Mouse (Mus musculus): ENCODE measurements around the gene Zfp101. TPM values are rescaled to one million over a fixed set of nuclear protein-coding genes. Genes with fewer than 3 reads are reported as not detected.

Zfp101 gene
- total RNA-seq (2021), result 10 to 100 TPM; 13.1 to 15.1 TPM
- long read RNA-seq, experiment 1, partial matches to known transcripts, result 0 of 3 reads
- long read RNA-seq, experiment 1, other reads (novel, unspliced or antisense), result 1 of 3 reads
- long read RNA-seq, experiment 2, partial matches to known transcripts, result 2 of 7 reads
- long read RNA-seq, experiment 2, other reads (novel, unspliced or antisense), result 2 of 7 reads

GRCm38 (mm10) chr17:33394182-33395034 lies at the start of gene Zfp101:
Gene Zfp101, minus strand, starts transcription at chr17:33394641.
- DNase-seq (ENCODE audit: extremely low spot score in 1 of 2, low spot score in 2 of 2), result peak; percentile 81 to 89
- TF ChIP-seq CTCF (IDR thresholded peaks at IDR 0.05), result no peak; the same call in 1 of the 2 replicates
- Histone ChIP-seq H3K27ac (peak within 1 kb of the TSS; percentile 89), H3K4me3 (peak within 1 kb of the TSS; percentile 55)
- intact Hi-C loops (cut with DNase I), result loop anchor here (1.0 to 10.0 kb wide), 3 partner anchors 36 to 500 kb away; partner anchors contain the start of genes Kifc1, Zfp563 and Zfp81

- no peak for DNase-seq (ENCODE audit: extremely low spot score in 1 of 2, low spot score in 2 of 2)
- no peak overlapping the region for H3K27ac ChIP-seq
- H3K4me3 ChIP-seq, result no peak overlapping the region
- intact Hi-C loops (cut with DNase I), result loop anchor here (5.0 kb wide), 1 partner anchor 186 kb away; the partner anchor contains the start of gene Zfp414
- no peak for TF ChIP-seq CTCF (IDR thresholded peaks at IDR 0.05)
These were observed 46.7 kb upstream of the Zfp101 start for GRCm38 (mm10) chr17:33441159-33441558.

- no peak overlapping the region for H3K27ac ChIP-seq
- TF ChIP-seq CTCF (IDR thresholded peaks at IDR 0.05), result no peak
- no peak for DNase-seq (ENCODE audit: extremely low spot score in 1 of 2, low spot score in 2 of 2)
- intact Hi-C loops (cut with DNase I), result loop anchor here (1.0 to 5.0 kb wide), 3 partner anchors 99 to 372 kb away; partner anchors contain the start of genes Kank3 and Zfp414
- H3K4me3 ChIP-seq, result no peak overlapping the region
These were observed 45.5 kb upstream of the Zfp101 start for GRCm38 (mm10) chr17:33439922-33440321.

GRCm38 (mm10) chr17:33439148-33439547 lies 44.7 kb upstream of the Zfp101 start:
- Histone ChIP-seq H3K27ac (no peak overlapping the region), H3K4me3 (no peak overlapping the region)
- peak; percentile 78 for TF ChIP-seq CTCF (IDR thresholded peaks at IDR 0.05)
- peak; percentile 58 to 70 for DNase-seq (ENCODE audit: extremely low spot score in 1 of 2, low spot score in 2 of 2)
- intact Hi-C loops (cut with DNase I), result loop anchor here (1.0 to 5.0 kb wide), 2 partner anchors 100 to 373 kb away; partner anchors contain the start of gene Kank3

- intact Hi-C loops (cut with DNase I), result no loop called here
- Histone ChIP-seq H3K27ac (no peak within 1 kb of the TSS), H3K4me3 (no peak within 1 kb of the TSS)
- TF ChIP-seq CTCF (IDR thresholded peaks at IDR 0.05), result no peak
- no peak for DNase-seq (ENCODE audit: extremely low spot score in 1 of 2, low spot score in 2 of 2)
These were observed 37.8 kb upstream of the Zfp101 start, which contains the start of gene Actl9 for GRCm38 (mm10) chr17:33432019-33432946. Gene Actl9, plus strand, starts transcription at chr17:33432896.

- no peak overlapping the region for H3K27ac ChIP-seq
- no peak overlapping the region for H3K4me3 ChIP-seq
- DNase-seq (ENCODE audit: extremely low spot score in 1 of 2, low spot score in 2 of 2), result no peak
- intact Hi-C loops (cut with DNase I), result loop anchor here (10.0 kb wide), 2 partner anchors 307 to 503 kb away; partner anchors contain the start of genes Kifc1 and Zfp563
- no peak for TF ChIP-seq CTCF (IDR thresholded peaks at IDR 0.05)
These were observed 2.2 kb downstream of the Zfp101 start for GRCm38 (mm10) chr17:33392271-33392670.

- TF ChIP-seq CTCF (IDR thresholded peaks at IDR 0.05), result no peak
- intact Hi-C loops (cut with DNase I), result no loop called here
- no peak overlapping the region for H3K4me3 ChIP-seq
- DNase-seq (ENCODE audit: extremely low spot score in 1 of 2, low spot score in 2 of 2), result peak in 1 of 2 experiments; percentile 12
- H3K27ac ChIP-seq, result no peak overlapping the region
These were observed 8.7 kb downstream of the Zfp101 start for GRCm38 (mm10) chr17:33385705-33386104.

GRCm38 (mm10) chr17:33372795-33373194 lies 21.6 kb downstream of the Zfp101 start:
- no peak for DNase-seq (ENCODE audit: extremely low spot score in 1 of 2, low spot score in 2 of 2)
- intact Hi-C loops (cut with DNase I), result no loop called here
- Histone ChIP-seq H3K4me3 (no peak overlapping the region), H3K27ac (no peak overlapping the region)
- TF ChIP-seq CTCF (IDR thresholded peaks at IDR 0.05), result no peak

- Histone ChIP-seq H3K27ac (peak within 1 kb of the TSS; percentile 80), H3K4me3 (peak within 1 kb of the TSS; percentile 72)
- DNase-seq (ENCODE audit: extremely low spot score in 1 of 2, low spot score in 2 of 2), result peak; percentile 85 to 88
- intact Hi-C loops (cut with DNase I), result loop anchor here (1.0 kb wide), 1 partner anchor 36 kb away; the partner anchor contains the start of gene Zfp101
- no peak for TF ChIP-seq CTCF (IDR thresholded peaks at IDR 0.05)
These were observed 35.7 kb downstream of the Zfp101 start, which contains the start of gene Zfp81 for GRCm38 (mm10) chr17:33358411-33359384. Gene Zfp81, minus strand, starts transcription at chr17:33358878.

GRCm38 (mm10) chr17:33352981-33353380 lies 41.5 kb downstream of the Zfp101 start:
- TF ChIP-seq CTCF (IDR thresholded peaks at IDR 0.05), result no peak
- H3K4me3 ChIP-seq, result no peak overlapping the region
- intact Hi-C loops (cut with DNase I), result no loop called here
- no peak overlapping the region for H3K27ac ChIP-seq
- DNase-seq (ENCODE audit: extremely low spot score in 1 of 2, low spot score in 2 of 2), result no peak

Other genes starting within 250 kb of the Zfp101 start
- not detected for gene Olfr55, start 226.2 kb downstream of the Zfp101 start, total RNA-seq (2021)
- gene Olfr239, start 203.3 kb downstream of the Zfp101 start, total RNA-seq (2021), result not detected
- gene Olfr1564, start 173.0 kb downstream of the Zfp101 start, total RNA-seq (2021), result 1 to 10 TPM; 1.1 to 1.7 TPM
- 10 to 100 TPM; 11.8 to 13.6 TPM for gene Zfp955a, start 139.5 kb downstream of the Zfp101 start, total RNA-seq (2021)
- under 1 TPM in 1 of 2 experiments, not detected in 1; 0.07 TPM for gene Olfr63, start 130.0 kb downstream of the Zfp101 start, total RNA-seq (2021)
- 10 to 100 TPM; 27.9 to 35.3 TPM for gene Zfp955b, start 105.1 kb downstream of the Zfp101 start, total RNA-seq (2021)
- 10 to 100 TPM; 17.8 to 18.1 TPM for gene Zfp81, start 35.8 kb downstream of the Zfp101 start, total RNA-seq (2021)
- not detected for gene Actl9, start 38.3 kb upstream of the Zfp101 start, total RNA-seq (2021)
- gene Adamts10, start 129.6 kb upstream of the Zfp101 start, total RNA-seq (2021), result 10 to 100 TPM; 27.3 to 32.9 TPM
- gene Myo1f, start 161.1 kb upstream of the Zfp101 start, total RNA-seq (2021), result 1 to 10 TPM; 2.2 to 2.3 TPM
- gene Zfp414, start 234.4 kb upstream of the Zfp101 start, total RNA-seq (2021), result 10 to 100 TPM; 41.5 to 45.3 TPM
- under 1 TPM; 0.26 to 0.34 TPM for gene Pram1, start 243.4 kb upstream of the Zfp101 start, total RNA-seq (2021)